Mouse (Mus musculus) forebrain, embryonic 14.5 days (tissue): ENCODE measurements around the gene Isca1. TPM values are rescaled to one million over a fixed set of nuclear protein-coding genes. Genes with fewer than 3 reads are reported as not detected.
"Not testable (repeated sequence)": the region's sequence is repeated elsewhere in the genome, so short reads cannot be mapped to it uniquely, and the experiment has no call there.

Experiments used
- ATAC-seq: fragments of 200-750 bp; cut with Nextera tagmentation; 2 replicates; pipeline ENCODE4 v1.8.0; 2017; ENCODE audit warnings: mild to moderate bottlenecking, moderate library complexity
- DNase-seq: peaks from one replicate; pipeline ENCODE4 v3.0.0-alpha.2; 2015; ENCODE audit warnings: low spot score
- H3K27ac ChIP-seq: fragments of 300-500 bp; sonication (generic); 2 replicates; pipeline ENCODE4 v1.5.1; 2014; ENCODE audit warnings: low read depth, mild to moderate bottlenecking, control low read depth, low read length, moderate library complexity
- H3K27me3 ChIP-seq: fragments of 300-500 bp; sonication (generic); replicated peaks from 2 replicates; pipeline ENCODE4 v1.6.1; 2014; ENCODE audit warnings: low read length, control low read depth, mixed read lengths; ENCODE audit not compliant: control insufficient read depth, insufficient read depth
- H3K36me3 ChIP-seq: fragments of 300-500 bp; sonication (generic); 2 replicates; pipeline ENCODE4 v1.6.1; 2014; ENCODE audit warnings: low read length, control low read depth; ENCODE audit not compliant: control insufficient read depth, insufficient read depth
- H3K4me1 ChIP-seq: fragments of 300-500 bp; sonication (generic); 2 replicates; pipeline ENCODE4 v1.6.1; 2014; ENCODE audit warnings: antibody characterized with exemption, low read length, control low read depth; ENCODE audit not compliant: control insufficient read depth, insufficient read depth
- H3K4me2 ChIP-seq: fragments of 300-500 bp; sonication (generic); 2 replicates; pipeline ENCODE4 v1.6.1; 2014; ENCODE audit warnings: mild to moderate bottlenecking, control low read depth, low read length
- H3K4me3 ChIP-seq: fragments of 300-500 bp; sonication (generic); 2 replicates; pipeline ENCODE4 v1.5.1; 2014; ENCODE audit warnings: low read depth, low read length, control low read depth
- H3K9ac ChIP-seq: fragments of 300-500 bp; sonication (generic); 2 replicates; pipeline ENCODE4 v1.6.1; 2014; ENCODE audit warnings: mild to moderate bottlenecking, low read length, control low read depth, moderate library complexity
- H3K9me3 ChIP-seq: fragments of 300-500 bp; sonication (generic); replicated peaks from 2 replicates; pipeline ENCODE4 v1.6.1; 2016; ENCODE audit warnings: low read length, control low read depth, mixed read lengths; ENCODE audit not compliant: control insufficient read depth
- WGBS: fragments of 180-500 bp; shearing (Covaris S2); extraction: QIAGEN DNeasy Blood & Tissue Kit; methylation state at CpG from one replicate; pipeline ENCODE4 v1.1.7; 2014; 5-methylcytosine and 5-hydroxymethylcytosine counted together
- polyA plus RNA-seq: library from polyadenylated mRNA; unstranded; fragments of >200 nt; fragmentation: Nextera tagmentation; extraction: Ambion mirVana; gene quantifications from 2 replicates; pipeline ENCODE4 v1.2.1, GENCODE M21; 2014

The Isca1 gene
- polyA plus RNA-seq, 1 experiment from 2014 or later: 178 TPM

- 85% methylated on average over 1 of the region's 1 CpGs for WGBS
- ATAC-seq (no peak), DNase-seq (no peak)
- no peak overlapping the region for H3K4me3 ChIP-seq
- no peaks in the 10 kb centered on the region for H3K9me3 ChIP-seq
- no peak overlapping the region for H3K27ac ChIP-seq
- no peaks in the 10 kb centered on the region for H3K36me3 ChIP-seq
- no peaks in the 10 kb centered on the region for H3K27me3 ChIP-seq
- H3K4me1 ChIP-seq: no peaks in the 10 kb centered on the region
- no peak overlapping the region for H3K4me2 ChIP-seq
- H3K9ac ChIP-seq: no peak overlapping the region
Measured at GRCm38 (mm10) chr13:59719475-59719874, 50.1 kb downstream of the Isca1 start.

- not testable (repeated sequence) for H3K4me1 ChIP-seq, H3K27me3 ChIP-seq, H3K9ac ChIP-seq, DNase-seq, H3K9me3 ChIP-seq, H3K27ac ChIP-seq, ATAC-seq, H3K4me3 ChIP-seq, H3K4me2 ChIP-seq, H3K36me3 ChIP-seq
- WGBS: 49% methylated on average over 6 of the region's 6 CpGs
Measured at GRCm38 (mm10) chr13:59718857-59719440, 50.7 kb downstream of the Isca1 start.

- ATAC-seq (no peak), DNase-seq (no peak)
- Histone ChIP-seq H3K4me2 (no peak overlapping the region), H3K9me3 (no peaks in the 10 kb centered on the region), H3K4me3 (no peak overlapping the region), H3K4me1 (no peaks in the 10 kb centered on the region), H3K27me3 (no peaks in the 10 kb centered on the region), H3K27ac (no peak overlapping the region), H3K9ac (no peak overlapping the region), H3K36me3 (no peaks in the 10 kb centered on the region)
- 57% methylated on average over 3 of the region's 3 CpGs for WGBS
Measured at GRCm38 (mm10) chr13:59713710-59714109, 55.9 kb downstream of the Isca1 start.

- 76% methylated on average over 3 of the region's 3 CpGs for WGBS
- not testable (repeated sequence) for H3K4me2 ChIP-seq, DNase-seq, H3K9me3 ChIP-seq, H3K4me1 ChIP-seq, H3K27me3 ChIP-seq, H3K36me3 ChIP-seq, H3K9ac ChIP-seq, ATAC-seq, H3K27ac ChIP-seq, H3K4me3 ChIP-seq
Measured at GRCm38 (mm10) chr13:59711984-59712383, 57.6 kb downstream of the Isca1 start, which contains the start of gene Spata31d1b. Gene Spata31d1b (plus strand): TSS chr13:59712284.

GRCm38 (mm10) chr13:59710230-59710629, 59.4 kb downstream of the Isca1 start, which contains the start of gene Spata31d1a:
Gene Spata31d1a (minus strand): TSS chr13:59710330.
- Histone ChIP-seq H3K36me3 (no peaks in the 10 kb centered on the region), H3K9ac (no peak within 1 kb of the TSS), H3K27ac (no peak within 1 kb of the TSS), H3K4me3 (no peak within 1 kb of the TSS), H3K27me3 (no peaks in the 10 kb centered on the region), H3K4me2 (no peak within 1 kb of the TSS), H3K4me1 (no peaks in the 10 kb centered on the region), H3K9me3 (no peaks in the 10 kb centered on the region)
- ATAC-seq (no peak), DNase-seq (no peak)
- WGBS: 91% methylated on average over 15 of the region's 15 CpGs

Other genes starting within 250 kb of the Isca1 start
- gene Agtpbp1, start 184.6 kb downstream of the Isca1 start, polyA plus RNA-seq: 51.8 and 69.6 TPM in 2 replicates
- 152 and 157 TPM in 2 replicates for gene Naa35, start 184.6 kb downstream of the Isca1 start, polyA plus RNA-seq
- gene Golm1, start 94.0 kb downstream of the Isca1 start, polyA plus RNA-seq: 50.1 and 57.7 TPM in 2 replicates
- not detected in 2 replicates for gene 4921517D22Rik, start 75.7 kb downstream of the Isca1 start, polyA plus RNA-seq
- gene Spata31d1a, start 59.5 kb downstream of the Isca1 start, polyA plus RNA-seq: not detected in 2 replicates
- gene Spata31d1b, start 57.5 kb downstream of the Isca1 start, polyA plus RNA-seq: not detected in 2 replicates
- gene Spata31d1d, start 38.1 kb downstream of the Isca1 start, polyA plus RNA-seq: not detected in 2 replicates
- 0.19 TPM in 1 of 2 replicates, not detected in the other for gene 1700014D04Rik, start 23.1 kb downstream of the Isca1 start, polyA plus RNA-seq
- gene Gm49354, start 12.4 kb upstream of the Isca1 start, polyA plus RNA-seq: not detected in 2 replicates
- 33.5 and 43.0 TPM in 2 replicates for gene Tut7, start 53.3 kb upstream of the Isca1 start, polyA plus RNA-seq